Mouse (Mus musculus) liver, embryonic 12.5 days (tissue): Measurements from ENCODE around the gene Wdr95. TPM values are rescaled to one million over a fixed set of nuclear protein-coding genes. Genes with fewer than 3 reads are reported as not detected.

ENCODE experiments used
- ATAC-seq: fragments of 200-750 bp; cut with Nextera tagmentation; 2 replicates; pipeline ENCODE4 v1.8.0; 2017; ENCODE audit warnings: moderate number of reproducible peaks, mild to moderate bottlenecking, moderate library complexity
- H3K27ac ChIP-seq: fragments of 300-500 bp; sonication (generic); 2 replicates; pipeline ENCODE4 v1.5.1; 2016; ENCODE audit warnings: mild to moderate bottlenecking
- H3K27me3 ChIP-seq: fragments of 300-500 bp; sonication (generic); replicated peaks from 2 replicates; pipeline ENCODE4 v1.6.1; 2016; ENCODE audit warnings: mild to moderate bottlenecking, moderate library complexity
- H3K36me3 ChIP-seq: fragments of 300-500 bp; sonication (generic); 2 replicates; pipeline ENCODE4 v1.6.1; 2016; ENCODE audit warnings: mild to moderate bottlenecking, moderate library complexity
- H3K4me1 ChIP-seq: fragments of 300-500 bp; sonication (generic); 2 replicates; pipeline ENCODE4 v1.6.1; 2016
- H3K4me2 ChIP-seq: fragments of 300-500 bp; sonication (generic); 2 replicates; pipeline ENCODE4 v1.6.1; 2016; ENCODE audit warnings: mild to moderate bottlenecking, moderate library complexity
- H3K4me3 ChIP-seq: fragments of 300-500 bp; sonication (generic); 2 replicates; pipeline ENCODE4 v1.5.1; 2016; ENCODE audit warnings: mild to moderate bottlenecking, moderate library complexity
- H3K9ac ChIP-seq: fragments of 300-500 bp; sonication (generic); 2 replicates; pipeline ENCODE4 v1.6.1; 2016; ENCODE audit warnings: mild to moderate bottlenecking, moderate library complexity
- H3K9me3 ChIP-seq: fragments of 300-500 bp; sonication (generic); replicated peaks from 2 replicates; pipeline ENCODE4 v1.6.1; 2016; ENCODE audit warnings: mild to moderate bottlenecking, moderate library complexity
- WGBS: fragments of 180-500 bp; shearing (Covaris S2); methylation state at CpG from one replicate; pipeline ENCODE4 v1.1.7; 2016; ENCODE audit not compliant: insufficient replicate concordance; 5-methylcytosine and 5-hydroxymethylcytosine counted together
- polyA plus RNA-seq: library from polyadenylated mRNA; unstranded; fragments of >200 nt; fragmentation: Nextera tagmentation; extraction: Ambion mirVana; gene quantifications from 2 replicates; pipeline ENCODE4 v1.2.1, GENCODE M21; 2016

Wdr95 gene
- polyA plus RNA-seq, 1 experiment from 2014 or later: not detected

- no peak overlapping the region for H3K9ac ChIP-seq
- H3K4me1 ChIP-seq: peaks cover 13% of the 10 kb centered on the region
- H3K4me3 ChIP-seq: no peak overlapping the region
- no peaks in the 10 kb centered on the region for H3K36me3 ChIP-seq
- H3K27ac ChIP-seq: no peak overlapping the region
- H3K27me3 ChIP-seq: no peaks in the 10 kb centered on the region
- no peaks in the 10 kb centered on the region for H3K9me3 ChIP-seq
- ATAC-seq: no peak
- WGBS: 64% methylated on average over 1 of the region's 1 CpGs
- no peak overlapping the region for H3K4me2 ChIP-seq
Measured at GRCm38 (mm10) chr5:149585231-149585630, 56.8 kb downstream of the Wdr95 start.

GRCm38 (mm10) chr5:149585910-149586309, 57.4 kb downstream of the Wdr95 start:
- Histone ChIP-seq H3K4me3 (no peak overlapping the region), H3K9me3 (no peaks in the 10 kb centered on the region), H3K27ac (no peak overlapping the region), H3K36me3 (no peaks in the 10 kb centered on the region), H3K27me3 (no peaks in the 10 kb centered on the region), H3K4me1 (peaks cover 15% of the 10 kb centered on the region), H3K4me2 (no peak overlapping the region), H3K9ac (no peak overlapping the region)
- ATAC-seq: 0 out of 2 replicates have a peak, but pooled peaks have one; percentile 46
- 52% methylated on average over 10 of the region's 10 CpGs for WGBS

DNA sequence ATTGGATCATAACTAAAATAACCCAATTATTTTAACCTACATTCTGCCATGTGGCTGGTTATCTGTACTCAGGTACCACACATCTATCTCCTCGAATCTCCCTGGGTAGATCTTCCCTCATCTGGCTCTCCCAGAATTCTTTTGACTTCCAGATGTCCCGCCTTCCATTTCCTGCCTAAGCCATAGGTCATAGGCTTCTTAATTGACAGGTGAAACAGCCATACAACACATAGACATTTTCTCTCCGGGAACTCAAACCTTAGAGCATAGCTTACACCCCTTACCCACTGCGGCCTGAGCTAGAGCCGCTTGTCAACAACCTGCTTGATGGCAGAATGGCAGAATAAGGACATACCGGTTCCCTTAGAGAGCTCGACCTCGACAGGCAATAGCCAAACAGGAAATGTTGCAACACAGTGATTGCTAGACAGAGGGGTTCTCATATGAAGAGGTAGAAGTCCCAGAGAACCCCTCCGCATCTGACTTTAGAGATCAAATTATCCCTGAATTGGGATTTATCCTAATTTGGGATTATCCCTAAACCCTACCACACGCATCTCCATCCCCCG, 58.9 kb downstream of the Wdr95 start:
- no peaks in the 10 kb centered on the region for H3K27me3 ChIP-seq
- no peak for ATAC-seq
- 35% methylated on average over 11 of the region's 11 CpGs for WGBS
- H3K36me3 ChIP-seq: no peaks in the 10 kb centered on the region
- H3K4me3 ChIP-seq: no peak overlapping the region
- H3K4me1 ChIP-seq: peaks cover 15% of the 10 kb centered on the region
- no peak overlapping the region for H3K27ac ChIP-seq
- H3K9ac ChIP-seq: no peak overlapping the region
- H3K4me2 ChIP-seq: no peak overlapping the region
- no peaks in the 10 kb centered on the region for H3K9me3 ChIP-seq

DNA sequence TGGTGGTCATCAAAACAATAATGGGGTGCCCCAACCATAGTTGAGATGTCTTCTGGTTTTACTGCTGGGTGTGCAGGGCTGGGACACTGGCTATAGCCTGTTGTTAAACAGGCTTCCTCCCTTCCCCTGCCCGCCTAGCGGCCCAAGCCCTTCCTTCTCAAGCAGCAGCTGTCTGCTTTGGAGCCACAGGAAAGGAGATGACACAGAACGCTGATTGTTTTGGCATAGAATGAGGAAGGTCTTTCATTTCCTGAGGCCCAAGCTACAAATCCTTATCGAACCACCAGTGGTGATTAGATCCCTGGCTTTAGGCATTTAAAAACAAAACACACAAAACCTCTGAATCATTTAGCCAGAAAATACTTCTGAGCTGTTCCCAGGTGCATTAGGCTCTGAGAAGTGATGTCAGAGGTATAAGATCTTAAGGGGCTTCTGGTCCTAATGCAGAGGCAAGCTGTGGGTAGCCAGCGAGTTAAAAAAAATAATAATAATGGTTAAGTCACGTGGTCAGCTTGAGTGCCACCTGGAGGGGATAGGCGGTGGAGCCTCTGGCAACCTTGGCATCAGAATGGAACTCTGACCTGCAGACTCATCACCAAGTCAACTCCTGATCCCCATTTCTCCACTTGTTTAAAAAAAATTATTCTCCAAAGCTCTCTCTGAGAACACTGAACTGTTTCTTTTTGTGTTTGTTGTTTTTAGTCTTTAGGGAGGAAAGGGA, 60.5 kb downstream of the Wdr95 start:
- WGBS: 15% methylated on average over 7 of the region's 7 CpGs
- no peak overlapping the region for H3K9ac ChIP-seq

DNA sequence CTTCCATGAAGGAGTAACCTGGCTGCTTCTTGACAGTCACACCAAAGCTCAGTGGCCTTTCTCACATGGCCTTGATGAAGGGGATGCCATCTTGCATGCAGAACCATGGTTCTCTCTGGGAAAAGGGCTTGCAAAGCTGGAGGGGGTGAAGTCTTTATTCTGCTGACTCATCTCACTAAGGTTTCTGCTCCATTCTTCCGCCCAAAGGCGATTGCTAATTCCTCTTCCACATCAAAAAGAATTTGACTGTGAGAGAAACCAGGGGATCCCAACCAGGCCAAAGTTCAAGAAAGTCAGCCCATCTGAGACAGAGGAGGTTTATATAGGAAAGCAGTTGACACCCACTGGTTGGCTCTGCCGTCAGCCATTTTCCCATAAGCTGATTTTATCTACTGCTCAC, 61.5 kb downstream of the Wdr95 start:
- Histone ChIP-seq H3K9ac (no peak overlapping the region), H3K4me1 (peaks cover 15% of the 10 kb centered on the region), H3K4me2 (no peak overlapping the region), H3K27me3 (no peaks in the 10 kb centered on the region), H3K9me3 (no peaks in the 10 kb centered on the region), H3K36me3 (no peaks in the 10 kb centered on the region), H3K27ac (no peak overlapping the region), H3K4me3 (no peak overlapping the region)
- 36% methylated on average over 3 of the region's 3 CpGs for WGBS
- no peak for ATAC-seq

More for the DNA sequence above, 60.5 kb downstream of the Wdr95 start:
- no peaks in the 10 kb centered on the region for H3K36me3 ChIP-seq
- H3K4me2 ChIP-seq: no peak overlapping the region
- H3K4me1 ChIP-seq: peaks cover 15% of the 10 kb centered on the region
- H3K4me3 ChIP-seq: no peak overlapping the region
- no peak overlapping the region for H3K27ac ChIP-seq
- H3K27me3 ChIP-seq: no peaks in the 10 kb centered on the region
- ATAC-seq: no peak
- H3K9me3 ChIP-seq: no peaks in the 10 kb centered on the region

- Histone ChIP-seq H3K27me3 (peaks cover 8% of the 10 kb centered on the region; the same call in 1 of the 2 replicates), H3K4me1 (peaks cover 8% of the 10 kb centered on the region; the same call in 1 of the 2 replicates), H3K9me3 (no peaks in the 10 kb centered on the region), H3K9ac (no peak overlapping the region), H3K4me2 (no peak overlapping the region), H3K4me3 (no peak overlapping the region), H3K36me3 (no peaks in the 10 kb centered on the region), H3K27ac (no peak overlapping the region)
- ATAC-seq: no peak
- 58% methylated on average over 3 of the region's 3 CpGs for WGBS
Measured at GRCm38 (mm10) chr5:149594215-149594614, 65.7 kb downstream of the Wdr95 start.

DNA sequence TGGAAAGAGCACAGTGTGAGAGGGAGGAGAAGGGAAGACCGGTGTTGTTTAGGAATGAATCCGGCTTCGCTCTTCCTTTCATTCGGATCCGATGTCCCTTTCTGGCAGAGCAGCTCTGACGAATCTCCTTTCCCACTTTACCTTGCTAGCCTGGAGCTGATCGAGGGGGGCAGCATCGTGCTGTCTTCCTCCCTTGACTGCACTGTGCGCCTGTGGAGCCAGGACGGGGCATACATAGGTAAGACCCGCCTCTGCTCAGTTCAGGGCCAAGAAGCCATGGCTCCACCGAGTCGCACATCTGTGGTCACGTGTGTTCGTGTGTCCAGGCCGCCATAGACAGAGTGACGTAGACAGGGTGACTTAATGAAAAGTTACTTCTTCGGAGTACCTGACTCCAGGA, 68.9 kb downstream of the Wdr95 start:
- no peaks in the 10 kb centered on the region for H3K4me1 ChIP-seq
- H3K4me3 ChIP-seq: no peak overlapping the region
- H3K9ac ChIP-seq: no peak overlapping the region
- H3K4me2 ChIP-seq: no peak overlapping the region
- H3K27me3 ChIP-seq: peaks cover 8% of the 10 kb centered on the region; the same call in 1 of the 2 replicates
- WGBS: 47% methylated on average over 18 of the region's 18 CpGs
- ATAC-seq: no peak
- H3K9me3 ChIP-seq: no peaks in the 10 kb centered on the region
- H3K36me3 ChIP-seq: no peaks in the 10 kb centered on the region
- H3K27ac ChIP-seq: no peak overlapping the region

DNA sequence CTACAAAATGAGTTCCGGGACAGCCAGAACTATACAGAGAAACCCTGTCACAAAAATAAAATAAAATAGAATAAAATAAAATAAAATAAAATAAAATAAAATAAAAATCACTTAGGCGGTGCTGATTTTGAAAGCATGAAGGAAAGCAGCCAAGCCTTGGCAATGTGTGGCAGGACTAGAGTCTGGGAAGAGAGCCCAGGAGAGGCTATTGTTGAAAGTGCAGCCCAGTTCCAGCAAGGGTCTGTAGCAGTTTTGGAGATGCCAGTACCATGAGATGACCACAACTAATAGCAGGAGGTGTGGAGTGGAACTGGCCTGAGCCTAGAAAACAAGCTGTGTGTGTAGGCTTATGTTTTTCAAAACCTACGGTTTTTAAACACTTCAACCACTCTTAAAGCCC, 73.5 kb downstream of the Wdr95 start:
- no peaks in the 10 kb centered on the region for H3K9me3 ChIP-seq
- H3K27ac ChIP-seq: no peak overlapping the region
- no peak overlapping the region for H3K4me2 ChIP-seq
- WGBS: 75% methylated on average over 3 of the region's 3 CpGs
- peaks cover 8% of the 10 kb centered on the region; the same call in 1 of the 2 replicates for H3K27me3 ChIP-seq
- H3K4me1 ChIP-seq: no peaks in the 10 kb centered on the region
- H3K36me3 ChIP-seq: no peaks in the 10 kb centered on the region
- no peak overlapping the region for H3K4me3 ChIP-seq
- H3K9ac ChIP-seq: no peak overlapping the region
- ATAC-seq: no peak

- no peaks in the 10 kb centered on the region for H3K36me3 ChIP-seq
- no peak for ATAC-seq
- 63% methylated on average over 3 of the region's 3 CpGs for WGBS
Measured at GRCm38 (mm10) chr5:149603241-149603640, 74.8 kb downstream of the Wdr95 start.

GRCm38 (mm10) chr5:149607083-149607720, 78.7 kb downstream of the Wdr95 start:
- 68% methylated on average over 8 of the region's 8 CpGs for WGBS
- Histone ChIP-seq H3K36me3 (no peaks in the 10 kb centered on the region), H3K9me3 (no peaks in the 10 kb centered on the region), H3K9ac (no peak overlapping the region), H3K27ac (no peak overlapping the region), H3K4me1 (no peaks in the 10 kb centered on the region), H3K4me2 (no peak overlapping the region), H3K4me3 (no peak overlapping the region), H3K27me3 (0 out of 2 replicates have a peak, but pooled peaks cover 7% of the 10 kb centered on the region)
- ATAC-seq: no peak

More at GRCm38 (mm10) chr5:149603241-149603640, 74.8 kb downstream of the Wdr95 start:
- H3K4me3 ChIP-seq: no peak overlapping the region
- H3K9me3 ChIP-seq: no peaks in the 10 kb centered on the region
- H3K9ac ChIP-seq: no peak overlapping the region
- H3K27ac ChIP-seq: no peak overlapping the region
- no peak overlapping the region for H3K4me2 ChIP-seq
- H3K27me3 ChIP-seq: peaks cover 3% of the 10 kb centered on the region; the same call in 1 of the 2 replicates
- H3K4me1 ChIP-seq: no peaks in the 10 kb centered on the region

DNA sequence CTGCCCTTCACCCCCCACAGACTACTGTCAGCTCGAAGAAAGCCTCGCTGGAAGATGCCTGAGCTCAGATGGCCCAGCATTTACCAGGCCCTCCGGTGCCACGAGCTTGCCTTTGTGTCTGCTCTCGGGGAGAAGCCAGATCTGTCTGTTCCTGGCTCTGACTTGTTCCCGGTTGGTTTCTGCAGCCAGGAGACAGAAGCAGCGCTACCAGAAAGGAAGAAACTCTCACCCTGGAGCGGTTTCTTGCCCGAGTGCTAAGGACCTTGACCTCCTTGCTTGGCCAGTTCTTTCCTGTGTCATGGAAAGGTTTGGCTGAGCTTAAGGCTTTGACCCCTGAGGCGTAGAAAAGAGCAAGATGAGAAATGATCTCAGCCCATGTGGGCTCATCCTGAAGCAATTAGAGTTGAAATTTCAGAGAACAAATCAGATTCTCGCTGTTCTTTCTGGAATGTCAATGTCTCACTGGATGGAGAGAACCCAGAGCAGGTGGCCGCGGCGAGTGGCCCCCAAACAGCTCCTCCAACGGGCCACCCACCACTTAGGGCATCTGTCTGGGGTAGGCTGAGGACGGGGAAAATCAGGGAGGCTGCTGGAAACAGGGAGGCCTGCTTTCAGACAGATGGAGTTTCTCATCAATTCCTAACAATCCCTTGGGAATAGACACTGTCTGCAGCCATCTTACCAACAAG, 83.1 kb downstream of the Wdr95 start:
- WGBS: 65% methylated on average over 16 of the region's 16 CpGs
- Histone ChIP-seq H3K27me3 (0 out of 2 replicates have a peak, but pooled peaks cover 7% of the 10 kb centered on the region), H3K9ac (no peak overlapping the region), H3K36me3 (peaks cover 27% of the 10 kb centered on the region), H3K4me3 (no peak overlapping the region), H3K4me1 (no peaks in the 10 kb centered on the region), H3K9me3 (no peaks in the 10 kb centered on the region), H3K4me2 (no peak overlapping the region), H3K27ac (no peak overlapping the region)
- ATAC-seq: no peak

GRCm38 (mm10) chr5:149612165-149612518, 83.7 kb downstream of the Wdr95 start:
- Histone ChIP-seq H3K36me3 (peaks cover 32% of the 10 kb centered on the region), H3K27ac (no peak overlapping the region), H3K4me2 (no peak overlapping the region), H3K27me3 (0 out of 2 replicates have a peak, but pooled peaks cover 7% of the 10 kb centered on the region), H3K9me3 (no peaks in the 10 kb centered on the region), H3K4me3 (no peak overlapping the region), H3K9ac (no peak overlapping the region), H3K4me1 (no peaks in the 10 kb centered on the region)
- WGBS: 60% methylated on average over 3 of the region's 3 CpGs
- no peak for ATAC-seq
